Mouse (Mus musculus) ES-E14 (cell line): Measurements from ENCODE around the gene Paqr4.

Experiments
- CHD2 ChIP-seq: IDR thresholded peaks from 2 replicates; pipeline ENCODE4 v1.6.1; 2014; ENCODE audit warnings: mild to moderate bottlenecking, low read depth, low read length, inconsistent platforms
- HCFC1 ChIP-seq: IDR thresholded peaks from 2 replicates; pipeline ENCODE4 v1.6.1; 2012; ENCODE audit warnings: low read length, inconsistent platforms, borderline replicate concordance; ENCODE audit not compliant: insufficient read depth
- MAFK ChIP-seq: IDR thresholded peaks from 2 replicates; pipeline ENCODE4 v1.6.1; 2014; ENCODE audit warnings: mild to moderate bottlenecking, low read depth, low read length, inconsistent platforms; ENCODE audit not compliant: insufficient read depth
- ZC3H11A ChIP-seq: IDR thresholded peaks from 2 replicates; pipeline ENCODE4 v1.6.1; 2012; ENCODE audit warnings: low read depth, mild to moderate bottlenecking, inconsistent platforms, low read length, borderline replicate concordance
- ZNF384 ChIP-seq: IDR thresholded peaks from 2 replicates; pipeline ENCODE4 v1.6.1; 2012; ENCODE audit warnings: low read depth, low read length, inconsistent platforms

DNA sequence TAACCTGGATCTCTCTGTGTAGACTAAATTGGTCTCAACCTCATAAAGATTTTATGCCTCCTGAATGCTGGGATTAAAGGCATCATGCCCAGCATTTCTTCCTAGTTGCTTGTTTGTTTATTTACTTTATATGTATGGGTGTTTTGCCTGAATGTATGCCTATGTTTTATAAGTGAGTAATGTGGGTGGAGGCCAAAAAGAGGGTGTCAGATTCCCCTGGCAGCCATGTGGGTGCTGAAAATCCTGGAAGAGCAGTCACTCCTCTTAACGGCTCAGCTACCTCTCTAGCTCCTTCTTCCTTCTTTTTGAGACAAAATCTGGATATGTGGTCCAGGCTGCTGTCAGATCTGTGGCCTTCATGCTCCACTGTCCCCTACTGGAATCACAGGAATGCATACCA is 10.2 kb downstream of the Paqr4 start:
- TF ChIP-seq CHD2 (no peak), ZNF384 (no peak), HCFC1 (no peak), ZC3H11A (no peak), MAFK (no peak)
